Mouse (Mus musculus) heart, embryonic 11.5 days (tissue): Measurements from ENCODE around the gene Pkp4. TPM values are rescaled to one million over a fixed set of nuclear protein-coding genes. Genes with fewer than 3 reads are reported as not detected.

Source experiments
- ATAC-seq: fragments of 200-750 bp; cut with Nextera tagmentation; replicated peaks from 2 replicates; pipeline ENCODE4 v1.8.0; 2017; ENCODE audit warnings: moderate library complexity; ENCODE audit not compliant: insufficient number of reproducible peaks, low FRiP score, low TSS enrichment
- H3K27ac ChIP-seq: fragments of 300-500 bp; sonication (generic); 2 replicates; pipeline ENCODE4 v1.5.1; 2014; ENCODE audit warnings: mild to moderate bottlenecking, low read depth, low read length
- H3K27me3 ChIP-seq: fragments of 300-500 bp; sonication (generic); 2 replicates; pipeline ENCODE4 v1.6.1; 2014; ENCODE audit warnings: mild to moderate bottlenecking, low read length, mixed read lengths; ENCODE audit not compliant: control insufficient read depth, insufficient read depth
- H3K36me3 ChIP-seq: fragments of 300-500 bp; sonication (generic); 2 replicates; pipeline ENCODE4 v1.6.1; 2014; ENCODE audit warnings: mild to moderate bottlenecking, low read length, moderate library complexity, mixed read lengths; ENCODE audit not compliant: control insufficient read depth, insufficient read depth
- H3K4me1 ChIP-seq: fragments of 300-500 bp; sonication (generic); 2 replicates; pipeline ENCODE4 v1.6.1; 2014; ENCODE audit warnings: low read length; ENCODE audit not compliant: control insufficient read depth, insufficient read depth
- H3K4me2 ChIP-seq: fragments of 300-500 bp; sonication (generic); 2 replicates; pipeline ENCODE4 v1.6.1; 2014; ENCODE audit warnings: mild to moderate bottlenecking, moderate library complexity
- H3K4me3 ChIP-seq: fragments of 300-500 bp; sonication (generic); 2 replicates; pipeline ENCODE4 v1.5.1; 2014; ENCODE audit warnings: low read depth, low read length
- H3K9ac ChIP-seq: fragments of 300-500 bp; sonication (generic); 2 replicates; pipeline ENCODE4 v1.6.1; 2014; ENCODE audit warnings: mild to moderate bottlenecking, low read depth, low read length, moderate library complexity
- H3K9me3 ChIP-seq: fragments of 300-500 bp; sonication (generic); replicated peaks from 2 replicates; pipeline ENCODE4 v1.6.1; 2016; ENCODE audit warnings: low read length; ENCODE audit not compliant: control insufficient read depth
- WGBS: fragments of 180-500 bp; shearing (Covaris S2); extraction: QIAGEN DNeasy Blood & Tissue Kit; methylation state at CpG from one replicate; pipeline ENCODE4 v1.1.7; 2014; ENCODE audit not compliant: insufficient replicate concordance; 5-methylcytosine and 5-hydroxymethylcytosine counted together
- polyA plus RNA-seq: library from polyadenylated mRNA; unstranded; fragments of >200 nt; fragmentation: Nextera tagmentation; extraction: Ambion mirVana; gene quantifications from 2 replicates; pipeline ENCODE4 v1.2.1, GENCODE M21; 2014

The Pkp4 gene
- polyA plus RNA-seq, 1 experiment from 2014 or later: 37.6 TPM

DNA sequence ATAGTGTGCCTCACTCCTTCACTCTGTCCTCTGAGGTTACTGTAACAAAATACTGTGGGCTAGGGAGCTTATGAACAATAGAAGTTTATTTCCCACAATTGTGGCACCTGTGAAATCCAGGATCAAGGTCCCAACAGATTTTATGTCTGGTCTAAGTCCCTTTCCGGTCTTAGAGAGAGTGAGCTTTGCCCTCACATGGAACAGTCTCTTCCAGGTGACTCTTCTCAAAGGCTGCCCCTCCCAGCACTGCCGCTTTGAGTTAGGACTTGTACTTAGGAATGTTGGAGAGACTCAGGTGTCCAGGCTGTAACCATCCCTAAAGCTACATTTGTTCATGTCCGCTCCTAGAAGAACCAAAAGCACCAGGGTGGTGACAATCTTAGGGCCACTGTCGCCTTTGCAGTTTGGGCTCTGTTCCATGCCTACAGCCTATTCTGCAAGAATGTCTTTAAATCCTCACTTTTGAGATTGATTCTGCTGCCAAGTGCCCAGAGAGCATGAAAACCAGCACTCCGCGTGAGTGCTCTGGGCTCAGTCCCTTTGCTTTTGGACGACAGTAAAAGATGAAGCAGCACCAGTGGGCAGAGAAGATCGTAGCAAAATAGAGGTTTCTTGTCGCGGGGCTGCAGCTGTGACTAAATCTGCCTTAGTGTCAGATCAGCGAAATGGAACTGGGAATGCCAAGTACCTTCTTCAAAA is 184.6 kb downstream of the Pkp4 start:
- no peak overlapping the region for H3K4me2 ChIP-seq
- no peak for ATAC-seq
- 0 out of 2 replicates have a peak, but pooled peaks cover 5% of the 10 kb centered on the region for H3K4me1 ChIP-seq
- no peak overlapping the region for H3K27ac ChIP-seq
- no peak overlapping the region for H3K4me3 ChIP-seq
- no peaks in the 10 kb centered on the region for H3K27me3 ChIP-seq
- no peaks in the 10 kb centered on the region for H3K9me3 ChIP-seq
- WGBS: 92% methylated on average over 11 of the region's 11 CpGs
- no peak overlapping the region for H3K9ac ChIP-seq
- H3K36me3 ChIP-seq: peaks cover 17% of the 10 kb centered on the region

DNA sequence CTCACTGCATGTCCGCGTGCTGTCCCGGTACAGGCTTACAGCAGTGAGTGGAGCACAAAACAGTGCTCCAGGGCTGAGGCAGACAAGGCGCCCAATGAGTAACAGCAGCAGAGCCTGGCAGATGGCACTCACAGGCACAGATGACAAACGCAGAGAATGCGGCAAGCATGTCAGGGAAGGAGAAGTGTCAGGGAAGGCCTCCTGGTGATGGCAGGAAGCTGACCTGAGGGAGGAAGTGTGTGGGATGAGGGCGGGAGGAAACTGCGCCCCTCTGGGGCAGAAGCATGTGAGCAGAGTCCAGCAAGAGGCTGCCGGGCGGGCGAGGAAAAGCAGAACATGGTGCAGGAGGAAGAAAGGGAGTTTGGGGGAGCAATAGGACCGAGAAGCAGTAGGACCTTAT is 185.8 kb downstream of the Pkp4 start:
- ATAC-seq: no peak
- H3K27me3 ChIP-seq: no peaks in the 10 kb centered on the region
- no peak overlapping the region for H3K4me3 ChIP-seq
- no peaks in the 10 kb centered on the region for H3K9me3 ChIP-seq
- no peak overlapping the region for H3K27ac ChIP-seq
- peak overlapping the region; percentile 24; the same call in 1 of the 2 replicates for H3K9ac ChIP-seq
- no peak overlapping the region for H3K4me2 ChIP-seq
- WGBS: 63% methylated on average over 12 of the region's 12 CpGs
- 0 out of 2 replicates have a peak, but pooled peaks cover 5% of the 10 kb centered on the region for H3K4me1 ChIP-seq
- peaks cover 17% of the 10 kb centered on the region for H3K36me3 ChIP-seq

DNA sequence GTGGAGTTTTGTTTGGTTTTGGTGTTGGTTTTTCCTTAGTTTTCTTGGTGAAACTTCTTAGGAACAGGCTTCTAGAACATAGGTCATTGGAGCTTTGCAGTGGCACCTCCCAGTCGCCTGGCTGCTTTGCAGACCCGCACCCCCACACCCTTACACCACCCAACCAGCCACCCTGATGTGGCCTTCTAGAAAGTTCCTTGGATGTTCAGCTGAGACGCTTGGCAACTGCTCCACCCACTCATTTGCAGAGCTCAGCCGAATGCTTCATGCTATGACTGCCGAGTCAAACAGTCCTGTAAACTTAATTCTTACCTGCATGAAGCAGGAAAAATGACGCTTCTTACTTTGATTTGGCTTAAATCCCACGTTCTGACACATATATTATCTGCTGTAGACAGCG is 187.9 kb downstream of the Pkp4 start:
- ATAC-seq: no peak
- H3K9ac ChIP-seq: no peak overlapping the region
- no peaks in the 10 kb centered on the region for H3K27me3 ChIP-seq
- WGBS: 86% methylated on average over 8 of the region's 8 CpGs
- 0 out of 2 replicates have a peak, but pooled peaks cover 5% of the 10 kb centered on the region for H3K4me1 ChIP-seq
- no peak overlapping the region for H3K4me3 ChIP-seq
- no peaks in the 10 kb centered on the region for H3K9me3 ChIP-seq
- H3K4me2 ChIP-seq: no peak overlapping the region
- H3K27ac ChIP-seq: no peak overlapping the region
- H3K36me3 ChIP-seq: peaks cover 22% of the 10 kb centered on the region

DNA sequence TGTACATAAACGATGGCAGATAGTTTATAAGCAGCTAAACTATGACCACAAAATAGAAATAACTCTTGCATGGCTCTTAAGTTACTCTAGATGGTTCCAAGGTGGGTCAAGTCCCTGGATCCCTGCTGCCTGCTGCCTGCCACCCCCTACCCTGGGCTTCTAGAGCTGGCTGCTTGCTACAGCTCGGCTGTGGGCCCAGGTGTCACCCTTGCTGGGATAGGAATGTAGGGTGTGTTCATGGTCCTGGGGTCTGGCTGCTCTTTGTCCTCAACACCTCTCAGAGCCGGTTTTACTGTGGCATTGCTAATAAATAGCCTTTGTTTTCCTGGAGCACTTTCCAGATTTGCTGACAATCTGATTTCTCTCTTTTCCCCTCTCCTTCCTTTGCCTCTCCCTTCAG is 189.4 kb downstream of the Pkp4 start:
- Histone ChIP-seq H3K27ac (no peak overlapping the region), H3K27me3 (no peaks in the 10 kb centered on the region), H3K4me3 (no peak overlapping the region), H3K4me2 (no peak overlapping the region), H3K4me1 (0 out of 2 replicates have a peak, but pooled peaks cover 5% of the 10 kb centered on the region), H3K9ac (no peak overlapping the region), H3K36me3 (peaks cover 24% of the 10 kb centered on the region), H3K9me3 (no peaks in the 10 kb centered on the region)
- WGBS: 63% methylated on average over 3 of the region's 3 CpGs
- no peak for ATAC-seq

DNA sequence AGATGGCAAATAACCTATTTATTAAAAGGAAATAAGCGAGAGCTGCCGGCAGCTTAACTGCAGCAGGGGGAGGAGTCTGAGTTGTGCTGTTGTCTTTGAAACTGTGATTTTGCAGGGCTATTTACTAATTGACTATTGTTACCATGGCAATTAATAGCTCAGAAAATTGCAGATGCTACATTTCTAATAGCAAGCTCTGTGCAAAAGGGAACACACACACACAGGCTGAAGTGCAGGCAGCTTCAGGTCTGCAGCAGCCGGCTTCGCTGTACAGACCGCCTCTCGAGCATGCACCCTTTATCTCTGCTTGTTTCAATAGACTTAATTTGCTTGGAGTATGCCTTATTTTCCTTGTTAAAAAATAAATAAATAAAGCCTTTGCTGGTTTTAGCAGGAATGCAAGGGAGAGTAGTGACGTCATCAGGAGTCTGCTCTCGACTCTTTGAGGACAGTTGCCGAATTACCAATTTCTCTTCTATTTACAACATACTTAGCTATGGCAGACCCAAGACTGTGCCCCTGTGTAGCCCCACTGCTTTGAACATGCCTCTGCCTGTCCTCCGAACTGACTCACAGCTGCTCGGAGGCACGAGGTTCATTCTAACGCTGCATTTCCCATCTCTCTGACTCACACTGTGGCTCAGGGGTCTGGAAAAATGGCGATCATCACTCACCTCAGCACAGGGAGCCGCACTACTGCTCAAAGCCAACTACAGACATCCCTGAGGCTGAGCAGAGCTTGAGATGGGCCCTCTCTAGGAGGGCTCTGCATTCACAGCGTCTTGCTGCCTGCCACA is 190.9 kb downstream of the Pkp4 start:
- Histone ChIP-seq H3K4me3 (no peak overlapping the region), H3K4me1 (0 out of 2 replicates have a peak, but pooled peaks cover 2% of the 10 kb centered on the region), H3K27ac (no peak overlapping the region), H3K9me3 (no peaks in the 10 kb centered on the region), H3K36me3 (peaks cover 19% of the 10 kb centered on the region), H3K4me2 (no peak overlapping the region), H3K9ac (no peak overlapping the region), H3K27me3 (no peaks in the 10 kb centered on the region)
- no peak for ATAC-seq
- WGBS: 86% methylated on average over 16 of the region's 16 CpGs

DNA sequence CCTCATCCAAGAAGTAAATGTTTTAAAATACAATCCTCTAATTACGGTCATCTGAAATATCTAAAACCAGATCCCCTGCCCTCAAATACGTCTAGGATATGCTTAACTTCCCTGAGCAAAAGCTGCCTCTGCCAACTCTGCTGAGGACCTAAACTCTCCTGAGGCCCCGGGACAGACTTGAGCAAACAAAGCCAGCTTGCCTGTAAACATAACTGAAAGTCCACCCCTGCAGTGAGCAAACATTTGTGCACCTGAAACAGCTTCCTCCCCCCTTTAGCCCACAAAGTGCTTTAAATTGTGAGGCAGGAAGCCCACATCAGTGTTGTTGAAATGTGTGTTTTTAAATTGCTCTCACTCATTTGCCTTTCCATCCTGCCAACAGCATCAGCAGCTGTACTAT is 193.2 kb downstream of the Pkp4 start:
- no peak overlapping the region for H3K9ac ChIP-seq
- no peaks in the 10 kb centered on the region for H3K9me3 ChIP-seq
- H3K27ac ChIP-seq: no peak overlapping the region
- WGBS: 66% methylated on average over 3 of the region's 3 CpGs
- no peaks in the 10 kb centered on the region for H3K4me1 ChIP-seq
- H3K27me3 ChIP-seq: no peaks in the 10 kb centered on the region
- H3K4me2 ChIP-seq: no peak overlapping the region
- peaks cover 13% of the 10 kb centered on the region for H3K36me3 ChIP-seq
- no peak for ATAC-seq
- H3K4me3 ChIP-seq: no peak overlapping the region

DNA sequence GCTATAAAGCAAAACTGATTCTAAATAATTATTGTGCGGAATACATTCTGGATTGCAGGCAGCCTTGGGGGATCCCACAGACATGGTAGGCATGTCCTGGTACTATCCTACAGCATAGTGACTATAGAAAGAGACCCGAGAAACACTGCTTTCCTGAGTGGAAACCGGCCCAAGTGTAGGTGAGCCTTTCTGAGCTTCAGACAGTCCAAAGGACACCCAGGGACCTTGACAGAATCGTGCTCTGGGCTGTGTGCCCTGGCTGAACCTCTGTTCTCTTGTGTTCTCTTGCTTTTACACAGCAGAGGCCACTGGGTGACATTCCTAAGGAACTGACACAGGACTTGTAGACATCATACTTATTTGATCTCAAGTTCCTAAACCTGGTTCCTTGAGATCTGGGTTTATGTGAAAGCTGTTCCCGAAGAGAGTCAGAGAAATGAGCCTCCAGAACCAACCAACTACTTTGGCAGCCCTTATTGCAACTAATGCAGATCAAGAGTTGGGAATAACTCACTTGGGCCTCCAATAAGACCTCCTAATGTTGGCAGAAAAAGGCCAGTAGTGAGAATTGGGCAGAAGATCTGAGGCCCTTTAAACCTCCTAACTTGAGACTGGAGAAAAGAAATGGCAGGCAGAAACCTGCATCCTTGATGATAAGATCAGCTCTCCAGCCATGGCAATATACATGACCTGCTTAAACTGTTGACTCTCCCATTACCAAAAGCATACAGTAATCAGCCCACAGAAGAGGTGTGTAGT is 195.1 kb downstream of the Pkp4 start:
- peaks cover 8% of the 10 kb centered on the region; the same call in 1 of the 2 replicates for H3K36me3 ChIP-seq
- H3K4me3 ChIP-seq: no peak overlapping the region
- no peak overlapping the region for H3K9ac ChIP-seq
- no peak overlapping the region for H3K4me2 ChIP-seq
- ATAC-seq: no peak
- H3K4me1 ChIP-seq: no peaks in the 10 kb centered on the region
- H3K9me3 ChIP-seq: no peaks in the 10 kb centered on the region
- H3K27ac ChIP-seq: no peak overlapping the region
- 89% methylated on average over 5 of the region's 5 CpGs for WGBS
- H3K27me3 ChIP-seq: no peaks in the 10 kb centered on the region

DNA sequence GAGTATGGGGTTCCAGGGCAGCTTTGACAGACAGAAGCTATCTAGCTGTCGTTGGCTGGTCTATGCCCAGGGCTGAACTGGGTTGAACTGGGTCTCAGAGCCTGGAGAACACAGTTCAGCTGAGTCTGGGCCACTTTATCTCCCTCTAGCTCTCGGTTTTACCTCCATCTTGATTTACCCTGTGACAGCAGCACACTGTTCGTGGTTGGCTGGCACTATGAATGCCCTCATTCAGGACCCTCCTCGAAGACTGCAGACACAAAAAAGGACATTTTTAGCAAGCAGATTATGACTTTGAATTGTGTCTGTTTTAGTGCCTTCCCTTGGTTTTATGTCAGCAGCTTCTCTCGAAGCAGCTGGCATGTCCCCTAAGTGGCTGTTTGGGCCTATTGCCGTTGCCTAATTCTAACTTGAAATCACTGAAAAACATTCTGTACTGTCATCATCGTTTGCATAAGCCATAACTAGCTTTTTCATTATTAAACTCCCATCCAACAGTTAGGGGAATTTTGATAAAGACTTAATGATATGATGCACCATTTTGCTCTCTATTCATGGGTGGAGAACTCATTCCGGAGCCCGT is 199.2 kb downstream of the Pkp4 start:
- ATAC-seq: no peak

More for the DNA sequence above, 199.2 kb downstream of the Pkp4 start:
- no peak overlapping the region for H3K9ac ChIP-seq
- no peaks in the 10 kb centered on the region for H3K9me3 ChIP-seq
- no peak overlapping the region for H3K4me2 ChIP-seq
- peaks cover 3% of the 10 kb centered on the region; the same call in 1 of the 2 replicates for H3K36me3 ChIP-seq
- no peak overlapping the region for H3K4me3 ChIP-seq
- 73% methylated on average over 9 of the region's 9 CpGs for WGBS
- no peak overlapping the region for H3K27ac ChIP-seq
- H3K27me3 ChIP-seq: no peaks in the 10 kb centered on the region
- H3K4me1 ChIP-seq: peaks cover 13% of the 10 kb centered on the region; the same call in 1 of the 2 replicates
